Comparison of ENCODE assay signal across 8 mouse cellular contexts in the genomic region with DNA sequence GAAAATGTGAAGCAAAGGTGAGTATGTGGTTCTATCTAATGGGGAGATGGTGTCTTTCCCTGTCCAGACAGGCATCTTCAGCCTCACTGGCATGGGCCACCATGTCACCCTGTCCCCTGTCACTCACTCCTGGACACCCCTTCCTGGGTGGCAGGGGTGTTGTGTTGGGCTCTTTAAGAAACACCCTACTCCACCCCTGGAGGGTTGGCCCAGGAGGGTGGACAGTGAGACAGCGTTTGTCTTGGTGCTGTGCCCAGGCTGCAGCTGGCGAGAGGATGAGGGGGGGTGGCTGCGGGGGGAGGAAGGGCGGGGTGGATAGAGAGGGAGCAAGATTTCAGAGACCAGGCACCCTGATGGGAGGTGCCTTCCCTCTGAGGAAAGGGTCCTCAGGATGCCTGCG. TPM values are rescaled to one million over a fixed set of nuclear protein-coding genes. Genes with fewer than 3 reads are reported as not detected.
A peak's percentile ranks its signal among the peaks of the same experiment; 100 is the strongest.
DNase-seq lines count a peak whose midpoint lies in the region; ATAC-seq and TF ChIP-seq lines count a peak whose summit lies in the region.

No protein-coding gene starts in this region.

- H3K36me3 ChIP-seq in neural tube, embryonic 12.5 days: no peaks in the 10 kb centered on the region
- H3K36me3 ChIP-seq in intestine, postnatal 0 days (ENCODE audit: control insufficient read depth, insufficient read depth): peaks cover 29% of the 10 kb centered on the region; the same call in 1 of the 2 replicates
- no peaks in the 10 kb centered on the region for H3K36me3 ChIP-seq in forebrain, embryonic 12.5 days (replicated peaks)

- 60% methylated on average over 5 of the region's 5 CpGs for WGBS in neural tube, embryonic 12.5 days
- whole genome bisulfite sequencing in intestine, postnatal 0 days: 55% methylated on average over 5 of the region's 5 CpGs
- WGBS in forebrain, embryonic 12.5 days: 53% methylated on average over 5 of the region's 5 CpGs

- no peak for DNase-seq in neural tube, embryonic 10.5 days (ENCODE audit: extremely low spot score, low spot score)
- peak; percentile 79 for DNase-seq in gastrocnemius, postnatal 10 days
- DNase-seq in lung, postnatal 14 days: peak; percentile 83
- DNase-seq in left cerebral cortex, adult 8-10 months (ENCODE audit: low spot score in 2 of 2): no peak

- no peaks in the 10 kb centered on the region for H3K9me3 ChIP-seq in neural tube, embryonic 12.5 days
- H3K9me3 ChIP-seq in intestine, postnatal 0 days (ENCODE audit: control insufficient read depth): no peaks in the 10 kb centered on the region
- no peaks in the 10 kb centered on the region for H3K9me3 ChIP-seq in forebrain, embryonic 12.5 days

- ATAC-seq in neural tube, embryonic 12.5 days (ENCODE audit: low FRiP score, low read depth): no peak
- no peak for ATAC-seq in intestine, postnatal 0 days
- ATAC-seq in activated CD4-positive, CD25-positive, alpha-beta regulatory T cell, adult 4 months: no peak
- no peak for ATAC-seq in forebrain, embryonic 12.5 days (ENCODE audit: low FRiP score)

- no peak for TF ChIP-seq CTCF in intestine, postnatal 0 days (IDR thresholded peaks at IDR 0.05; ENCODE audit: low read depth)

- H3K27ac ChIP-seq in neural tube, embryonic 12.5 days: no peak overlapping the region
- no peak overlapping the region for H3K27ac ChIP-seq in intestine, postnatal 0 days (ENCODE audit: low read depth, low read length)
- H3K27ac ChIP-seq in forebrain, embryonic 12.5 days: no peak overlapping the region

- H3K27me3 ChIP-seq in neural tube, embryonic 12.5 days (replicated peaks): peaks cover 49% of the 10 kb centered on the region
- H3K27me3 ChIP-seq in intestine, postnatal 0 days (replicated peaks; ENCODE audit: control insufficient read depth, insufficient read depth, low read length): no peaks in the 10 kb centered on the region
- H3K27me3 ChIP-seq in forebrain, embryonic 12.5 days: peaks cover 75% of the 10 kb centered on the region

- peaks cover 51% of the 10 kb centered on the region for H3K4me1 ChIP-seq in neural tube, embryonic 12.5 days
- peaks cover 26% of the 10 kb centered on the region for H3K4me1 ChIP-seq in intestine, postnatal 0 days (replicated peaks; ENCODE audit: control insufficient read depth, insufficient read depth, low read length)
- peaks cover 52% of the 10 kb centered on the region for H3K4me1 ChIP-seq in forebrain, embryonic 12.5 days

- H3K9ac ChIP-seq in neural tube, embryonic 12.5 days: no peak overlapping the region
- H3K9ac ChIP-seq in intestine, postnatal 0 days (ENCODE audit: low read depth, low read length): no peak overlapping the region
- no peak overlapping the region for H3K9ac ChIP-seq in forebrain, embryonic 12.5 days

- no peak overlapping the region for H3K4me3 ChIP-seq in neural tube, embryonic 12.5 days
- no peak overlapping the region for H3K4me3 ChIP-seq in intestine, postnatal 0 days (ENCODE audit: low read depth, low read length)
- H3K4me3 ChIP-seq in forebrain, embryonic 12.5 days (replicated peaks): no peak overlapping the region

- peak overlapping the region; percentile 18 for H3K4me2 ChIP-seq in neural tube, embryonic 12.5 days (replicated peaks)
- H3K4me2 ChIP-seq in intestine, postnatal 0 days (replicated peaks; ENCODE audit: low read depth): peak overlapping the region; percentile 77; the same call in 1 of the 2 replicates
- no peak overlapping the region for H3K4me2 ChIP-seq in forebrain, embryonic 12.5 days

RNA-seq across cellular contexts. Expression of gene Tns2, which starts 5.1 kb away (rescaled TPM):
- polyA plus RNA-seq in neural tube, embryonic 12.5 days (2016; fragmentation: Nextera tagmentation; extraction: Ambion mirVana): 13.0 and 13.5 TPM in 2 replicates
- total RNA-seq in gastrocnemius, postnatal 10 days (2021): 10 to 100 TPM; 38.8 to 41.9 TPM
- polyA plus RNA-seq in intestine, postnatal 0 days (2015; fragmentation: Nextera tagmentation; extraction: Ambion mirVana): 11.7 and 15.0 TPM in 2 replicates
- 1 to 10 TPM; 1.5 to 2.9 TPM for polyA plus RNA-seq in activated CD4-positive, CD25-positive, alpha-beta regulatory T cell, adult 4 months (2017; shearing (Covaris generic))
- polyA plus RNA-seq in forebrain, embryonic 12.5 days (2016; fragmentation: Nextera tagmentation; extraction: Ambion mirVana): 7.9 and 8.2 TPM in 2 replicates
- total RNA-seq in left cerebral cortex, adult 8-10 months (2022): 10 to 100 TPM; 23.3 to 29.5 (median 24.3) TPM

RNA-seq across cellular contexts. Expression of gene Spryd3, which starts 30.7 kb away (rescaled TPM):
- 29.6 and 33.3 TPM in 2 replicates for polyA plus RNA-seq in neural tube, embryonic 12.5 days (2016; fragmentation: Nextera tagmentation; extraction: Ambion mirVana)
- total RNA-seq in gastrocnemius, postnatal 10 days (2021): 10 to 100 TPM; 14.2 to 14.8 TPM
- polyA plus RNA-seq in intestine, postnatal 0 days (2015; fragmentation: Nextera tagmentation; extraction: Ambion mirVana): 26.3 and 26.7 TPM in 2 replicates
- polyA plus RNA-seq in activated CD4-positive, CD25-positive, alpha-beta regulatory T cell, adult 4 months (2017; shearing (Covaris generic)): 10 to 100 TPM; 19.5 to 42.0 TPM
- polyA plus RNA-seq in forebrain, embryonic 12.5 days (2016; fragmentation: Nextera tagmentation; extraction: Ambion mirVana): 19.1 and 19.6 TPM in 2 replicates
- 100 to 1,000 TPM; 147 to 167 (median 161) TPM for total RNA-seq in left cerebral cortex, adult 8-10 months (2022)

RNA-seq across cellular contexts. Expression of gene Eif4b, which starts 31.8 kb away (rescaled TPM):
- polyA plus RNA-seq in neural tube, embryonic 12.5 days (2016; fragmentation: Nextera tagmentation; extraction: Ambion mirVana): 89.2 and 92.3 TPM in 2 replicates
- total RNA-seq in gastrocnemius, postnatal 10 days (2021): 100 to 1,000 TPM; 151 to 152 TPM
- 47.8 and 53.0 TPM in 2 replicates for polyA plus RNA-seq in intestine, postnatal 0 days (2015; fragmentation: Nextera tagmentation; extraction: Ambion mirVana)
- polyA plus RNA-seq in activated CD4-positive, CD25-positive, alpha-beta regulatory T cell, adult 4 months (2017; shearing (Covaris generic)): 100 to 1,000 TPM in 1 of 2 experiments, 10 to 100 TPM in 1; 87.7 to 132 TPM
- polyA plus RNA-seq in forebrain, embryonic 12.5 days (2016; fragmentation: Nextera tagmentation; extraction: Ambion mirVana): 109 TPM in 2 replicates
- 100 to 1,000 TPM; 191 to 203 (median 200) TPM for total RNA-seq in left cerebral cortex, adult 8-10 months (2022)

RNA-seq across cellular contexts. Expression of gene Igfbp6, which starts 38.8 kb away (rescaled TPM):
- 0.60 and 0.63 TPM in 2 replicates for polyA plus RNA-seq in neural tube, embryonic 12.5 days (2016; fragmentation: Nextera tagmentation; extraction: Ambion mirVana)
- 10 to 100 TPM; 66.0 to 77.5 TPM for total RNA-seq in gastrocnemius, postnatal 10 days (2021)
- 27.8 and 29.1 TPM in 2 replicates for polyA plus RNA-seq in intestine, postnatal 0 days (2015; fragmentation: Nextera tagmentation; extraction: Ambion mirVana)
- polyA plus RNA-seq in activated CD4-positive, CD25-positive, alpha-beta regulatory T cell, adult 4 months (2017; shearing (Covaris generic)): under 1 TPM in 1 of 2 experiments, not detected in 1; 0.81 TPM
- polyA plus RNA-seq in forebrain, embryonic 12.5 days (2016; fragmentation: Nextera tagmentation; extraction: Ambion mirVana): 0.24 and 0.79 TPM in 2 replicates
- total RNA-seq in left cerebral cortex, adult 8-10 months (2022): 10 to 100 TPM; 42.4 to 49.5 (median 45.5) TPM

RNA-seq across cellular contexts. Expression of gene Soat2, which starts 45.0 kb away (rescaled TPM):
- 0.11 TPM in 1 of 2 replicates, not detected in the other for polyA plus RNA-seq in neural tube, embryonic 12.5 days (2016; fragmentation: Nextera tagmentation; extraction: Ambion mirVana)
- under 1 TPM; 0.14 to 0.27 TPM for total RNA-seq in gastrocnemius, postnatal 10 days (2021)
- polyA plus RNA-seq in intestine, postnatal 0 days (2015; fragmentation: Nextera tagmentation; extraction: Ambion mirVana): 52.7 and 56.7 TPM in 2 replicates
- polyA plus RNA-seq in activated CD4-positive, CD25-positive, alpha-beta regulatory T cell, adult 4 months (2017; shearing (Covaris generic)): 1 to 10 TPM; 1.2 to 1.5 TPM
- 0.08 TPM in 1 of 2 replicates, not detected in the other for polyA plus RNA-seq in forebrain, embryonic 12.5 days (2016; fragmentation: Nextera tagmentation; extraction: Ambion mirVana)
- under 1 TPM in 2 of 4 experiments, not detected in 2; 0.26 to 0.27 TPM for total RNA-seq in left cerebral cortex, adult 8-10 months (2022)

Comparison
In these comparisons a context has a peak if more than half of its experiments do, and no peak if none do; other contexts are left out.
1. DNase-seq: peak in gastrocnemius, postnatal 10 days (single experiment) and lung, postnatal 14 days (single experiment); none in neural tube, embryonic 10.5 days (single experiment) and left cerebral cortex, adult 8-10 months (0 of 2).